Mouse (Mus musculus) B cell, adult 2 months (primary cell): ENCODE data around the gene Tanc1.

ENCODE experiments used
- DNase-seq, 2 experiments: peaks; one replicate each; pipeline ENCODE4 v3.0.0; 2022

Gene Tanc1

GRCm38 (mm10) chr2:59653306-59654165, 41.7 kb downstream of the Tanc1 start:
- DNase-seq: no peak

DNA sequence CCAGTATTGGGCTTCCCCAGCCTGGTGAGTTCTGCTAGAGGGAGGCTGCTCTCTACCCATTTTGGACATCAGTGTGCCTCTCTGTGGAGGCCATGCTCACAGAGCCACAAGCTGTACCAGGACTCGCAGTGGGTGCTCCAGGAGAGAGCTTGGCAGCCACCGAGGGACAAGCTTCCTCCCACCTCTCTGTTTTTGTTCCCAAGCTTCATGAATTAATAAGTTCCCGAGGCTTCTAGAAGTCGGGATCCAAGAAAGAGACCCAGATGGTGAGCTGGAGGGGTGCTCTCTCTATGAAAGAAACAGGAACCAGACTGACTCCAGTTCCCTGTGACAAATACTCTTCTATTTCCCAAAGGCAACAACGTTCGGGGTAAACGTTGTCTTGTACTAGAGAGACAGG, 43.6 kb downstream of the Tanc1 start:
- no peak for DNase-seq

DNA sequence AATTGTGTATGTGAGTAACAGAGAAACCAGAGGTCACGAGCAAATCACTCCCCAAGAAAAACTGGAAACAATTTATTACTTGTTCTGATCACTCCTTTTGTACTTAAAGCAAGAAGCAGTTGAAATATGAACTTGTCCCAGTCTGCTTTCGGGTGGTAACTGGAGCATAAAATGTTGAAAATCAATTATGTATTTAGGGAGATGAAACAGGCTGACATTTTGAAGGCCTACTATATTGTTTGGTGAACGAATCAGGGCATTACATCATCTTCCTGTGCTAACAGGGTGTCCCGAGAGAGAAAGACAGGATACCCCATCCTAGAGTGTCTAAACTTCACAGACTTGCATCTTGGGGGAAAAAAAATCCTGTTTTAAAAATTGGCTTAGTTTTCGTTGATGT, 44.8 kb downstream of the Tanc1 start:
- DNase-seq: no peak

- no peak for DNase-seq
Observed at GRCm38 (mm10) chr2:59659686-59660085, 47.8 kb downstream of the Tanc1 start.

- no peak for DNase-seq
Observed at GRCm38 (mm10) chr2:59660891-59661805, 49.3 kb downstream of the Tanc1 start.

- DNase-seq: no peak
Observed at GRCm38 (mm10) chr2:59664803-59665567, 53.1 kb downstream of the Tanc1 start.

DNA sequence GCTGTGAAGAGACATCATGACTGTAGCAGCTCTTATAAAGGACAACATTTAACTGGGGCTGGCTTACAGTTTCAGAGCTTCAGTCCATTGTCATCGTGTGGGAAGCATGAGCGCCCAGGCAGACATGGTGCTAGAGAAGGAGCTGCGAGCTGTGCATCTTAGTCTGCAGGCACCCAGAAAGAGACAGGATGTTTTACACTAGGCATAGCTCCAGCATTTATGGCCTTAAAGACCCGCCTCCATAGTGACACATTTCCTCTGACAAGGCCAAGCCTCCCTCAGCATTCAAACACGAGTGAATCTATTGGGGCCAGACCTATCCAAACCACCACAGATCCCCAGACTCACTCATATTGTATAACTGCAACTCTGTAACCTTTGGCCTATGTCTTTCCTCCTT, 54.7 kb downstream of the Tanc1 start:
- DNase-seq: no peak

DNA sequence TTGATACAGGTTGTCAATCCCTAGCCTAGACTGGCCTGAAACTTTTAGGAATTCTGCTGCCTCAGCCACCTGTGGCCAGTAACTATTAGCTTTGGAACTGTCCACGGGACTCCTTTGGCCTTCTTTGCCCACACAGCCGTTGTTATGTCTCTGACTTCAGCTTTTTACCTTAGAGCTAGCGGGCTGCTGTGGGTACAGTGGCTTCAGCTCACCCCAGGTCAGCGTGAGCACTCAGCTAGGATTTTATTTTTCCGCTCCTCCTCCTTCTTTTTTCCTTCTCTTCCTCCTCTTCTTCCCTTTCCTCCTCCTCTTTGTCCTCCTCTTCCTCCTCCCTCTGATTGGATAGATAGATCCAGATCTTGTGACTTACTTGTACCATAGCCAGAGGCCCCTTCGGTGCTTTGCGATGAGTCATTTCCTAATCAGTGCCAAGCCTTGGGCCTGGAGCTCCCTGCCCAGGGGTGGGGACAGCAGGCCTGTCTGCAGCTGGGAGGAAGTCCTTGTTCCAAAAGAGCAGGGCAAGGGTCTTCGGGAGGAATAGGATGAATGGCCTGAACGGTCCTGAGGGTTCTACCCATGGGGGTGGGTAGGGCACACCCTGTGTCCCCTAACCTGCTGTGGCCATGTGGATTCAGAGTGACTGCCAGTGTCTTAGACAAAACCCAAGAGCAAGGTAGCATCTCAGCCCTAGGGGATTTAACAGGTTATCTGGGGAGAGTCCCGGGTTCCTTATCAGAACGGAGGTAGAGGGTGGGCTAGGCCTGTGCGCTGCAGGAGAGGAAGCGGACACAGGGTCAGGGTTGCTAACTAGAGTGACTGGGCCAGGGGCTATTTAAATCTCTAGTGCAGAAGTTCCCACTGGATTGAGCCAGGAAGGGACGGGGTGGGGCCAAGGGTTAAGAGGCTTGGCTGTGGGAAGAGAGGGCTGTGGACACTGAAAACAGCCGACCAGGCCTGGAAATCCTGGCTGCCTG, 58.5 kb downstream of the Tanc1 start:
- DNase-seq: no peak

DNA sequence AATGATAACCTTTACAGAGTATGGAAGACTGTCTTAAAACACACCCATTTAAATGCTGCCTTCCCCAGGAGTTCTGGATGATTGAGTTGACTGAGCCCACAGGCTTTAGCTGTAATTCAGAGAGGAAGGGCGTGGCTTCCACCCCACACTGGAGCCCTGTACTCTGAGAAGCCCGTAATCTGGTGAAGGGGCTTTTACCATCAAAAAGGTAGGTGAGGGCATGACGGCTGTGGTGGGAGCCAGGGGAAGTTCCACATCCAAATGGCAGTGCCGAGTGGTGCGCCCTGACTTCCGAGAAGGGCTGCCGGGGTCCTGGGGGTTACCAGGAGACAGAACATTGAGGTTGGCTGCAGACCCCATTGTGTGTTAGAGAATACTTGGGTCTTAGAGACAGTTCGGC, 59.8 kb downstream of the Tanc1 start:
- DNase-seq: no peak

GRCm38 (mm10) chr2:59672086-59672485, 60.2 kb downstream of the Tanc1 start:
- DNase-seq: no peak

DNA sequence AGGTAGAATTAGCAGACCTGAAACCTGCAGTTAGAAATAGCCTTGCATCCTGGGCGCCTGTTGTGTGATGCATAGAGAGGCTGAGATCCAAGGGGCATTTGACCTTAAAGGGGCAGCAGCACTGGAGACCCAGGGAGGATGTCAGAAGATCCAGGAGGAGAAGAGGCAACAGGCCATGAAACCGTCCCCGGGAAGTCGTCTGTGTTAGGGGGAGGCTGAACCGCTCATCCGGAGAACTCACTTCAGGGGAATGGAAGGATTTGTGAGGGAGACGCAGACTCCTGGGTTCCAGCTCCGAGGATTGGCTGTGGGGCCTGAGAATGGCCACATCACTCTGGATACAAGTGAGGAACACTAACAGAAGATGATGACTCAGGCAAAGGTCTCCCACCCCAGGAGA, 60.8 kb downstream of the Tanc1 start:
- DNase-seq: no peak

GRCm38 (mm10) chr2:59673351-59673750, 61.5 kb downstream of the Tanc1 start:
- DNase-seq: no peak

GRCm38 (mm10) chr2:59673877-59674276, 62.0 kb downstream of the Tanc1 start:
- DNase-seq: no peak

DNA sequence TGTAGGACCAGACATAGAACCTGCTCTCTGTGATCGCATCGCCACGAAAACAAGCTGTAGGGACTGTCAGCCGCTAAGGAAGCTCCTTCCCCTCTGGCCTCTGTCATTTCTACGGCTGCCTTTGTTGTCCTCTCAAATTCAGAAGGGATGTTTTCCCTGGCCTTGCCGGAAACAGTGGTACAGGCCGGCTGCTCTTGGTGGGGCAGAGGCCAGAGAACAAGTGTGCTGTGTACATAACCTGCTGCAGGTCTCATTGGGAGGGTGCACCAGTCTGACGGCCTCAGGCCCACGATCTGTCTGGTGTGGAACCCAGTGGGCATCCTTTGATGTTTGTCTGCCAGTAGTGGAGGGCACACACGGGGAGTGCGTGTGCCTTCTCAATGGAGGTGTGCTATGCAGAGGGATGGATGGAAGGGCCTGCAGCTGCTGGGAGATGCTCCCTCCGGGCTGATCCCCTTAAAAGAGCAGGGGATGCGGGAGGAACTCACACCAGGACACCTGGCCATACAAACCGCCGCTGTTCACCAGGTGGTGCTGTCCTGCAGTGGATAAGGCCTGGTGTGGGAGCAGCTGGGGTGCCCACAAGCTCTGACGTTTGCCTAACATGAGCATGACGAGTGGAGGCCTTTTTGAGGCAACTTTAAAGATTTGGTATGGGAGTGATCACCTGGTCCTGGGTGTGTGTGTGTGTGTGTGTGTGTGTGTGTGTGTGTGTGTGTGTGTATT, 63.6 kb downstream of the Tanc1 start:
- DNase-seq: no peak

DNA sequence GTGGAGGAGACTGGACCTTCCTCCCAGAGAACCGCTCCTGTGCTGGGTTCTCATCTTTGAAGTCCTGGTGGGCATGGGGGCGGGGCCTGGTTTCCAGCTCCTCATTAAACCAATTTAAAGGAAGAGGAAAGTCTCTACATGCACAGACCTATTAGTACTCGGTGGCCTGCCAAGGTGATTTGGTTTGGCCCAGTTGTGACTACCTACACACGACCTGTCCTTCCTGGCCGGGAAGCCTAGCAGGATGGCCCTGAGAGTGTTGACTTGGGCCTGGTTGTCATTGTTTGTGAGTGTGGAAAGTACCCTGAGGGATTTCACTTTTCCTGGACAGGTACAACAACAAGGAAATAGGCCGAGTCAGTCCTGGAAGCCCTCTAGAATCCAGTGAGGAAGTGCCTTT, 64.2 kb downstream of the Tanc1 start:
- no peak for DNase-seq

DNA sequence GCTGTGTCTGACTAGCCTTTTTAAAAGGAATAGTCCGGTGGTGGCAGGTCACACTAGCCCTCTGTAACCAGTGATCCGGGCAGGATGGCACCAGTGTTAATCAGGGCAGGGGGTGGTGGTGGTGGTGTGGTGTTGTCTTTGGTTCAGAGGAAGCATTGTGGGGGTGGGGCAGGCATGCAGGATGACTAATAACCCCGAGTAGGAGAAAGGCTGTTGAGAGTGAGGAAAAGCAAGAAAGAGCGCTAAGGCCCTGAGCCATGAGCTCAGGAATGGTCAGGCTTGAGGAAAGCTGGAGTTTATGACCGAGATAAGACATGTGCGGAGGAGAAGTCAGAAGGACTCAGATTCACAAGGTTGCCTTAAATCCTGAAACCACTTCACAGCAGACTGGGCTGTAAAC, 64.6 kb downstream of the Tanc1 start:
- no peak for DNase-seq

DNA sequence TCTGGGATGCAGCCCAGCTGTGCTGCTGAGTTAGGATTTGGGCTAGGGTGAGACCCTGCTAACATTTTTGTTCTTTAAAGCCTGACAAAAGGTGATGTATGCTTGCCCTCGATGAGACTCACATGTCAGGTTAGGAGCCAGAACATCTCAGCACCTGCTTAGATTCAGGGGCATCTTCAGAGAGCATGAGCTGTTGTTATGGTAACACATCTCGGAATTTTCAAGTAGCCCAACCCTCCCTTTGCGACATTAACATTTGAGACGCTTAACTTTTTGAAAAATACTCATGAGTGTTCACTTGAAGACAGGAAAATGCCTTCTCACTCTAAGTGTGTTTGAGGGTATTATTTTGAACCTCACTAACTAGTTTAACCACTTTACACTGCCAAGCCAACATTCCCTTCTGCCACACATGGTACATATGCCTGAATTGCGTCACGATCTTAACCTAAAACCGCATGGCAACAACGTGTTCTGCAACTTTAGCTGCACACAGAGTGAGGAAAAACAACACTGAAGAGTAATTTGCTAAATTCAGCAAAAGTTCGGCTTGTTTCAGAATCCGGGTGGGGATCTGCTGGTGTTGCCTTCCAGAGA, 67.7 kb downstream of the Tanc1 start:
- no peak for DNase-seq

GRCm38 (mm10) chr2:59680736-59681135, 68.9 kb downstream of the Tanc1 start:
- DNase-seq: no peak

GRCm38 (mm10) chr2:59681181-59681580, 69.3 kb downstream of the Tanc1 start:
- no peak for DNase-seq

DNA sequence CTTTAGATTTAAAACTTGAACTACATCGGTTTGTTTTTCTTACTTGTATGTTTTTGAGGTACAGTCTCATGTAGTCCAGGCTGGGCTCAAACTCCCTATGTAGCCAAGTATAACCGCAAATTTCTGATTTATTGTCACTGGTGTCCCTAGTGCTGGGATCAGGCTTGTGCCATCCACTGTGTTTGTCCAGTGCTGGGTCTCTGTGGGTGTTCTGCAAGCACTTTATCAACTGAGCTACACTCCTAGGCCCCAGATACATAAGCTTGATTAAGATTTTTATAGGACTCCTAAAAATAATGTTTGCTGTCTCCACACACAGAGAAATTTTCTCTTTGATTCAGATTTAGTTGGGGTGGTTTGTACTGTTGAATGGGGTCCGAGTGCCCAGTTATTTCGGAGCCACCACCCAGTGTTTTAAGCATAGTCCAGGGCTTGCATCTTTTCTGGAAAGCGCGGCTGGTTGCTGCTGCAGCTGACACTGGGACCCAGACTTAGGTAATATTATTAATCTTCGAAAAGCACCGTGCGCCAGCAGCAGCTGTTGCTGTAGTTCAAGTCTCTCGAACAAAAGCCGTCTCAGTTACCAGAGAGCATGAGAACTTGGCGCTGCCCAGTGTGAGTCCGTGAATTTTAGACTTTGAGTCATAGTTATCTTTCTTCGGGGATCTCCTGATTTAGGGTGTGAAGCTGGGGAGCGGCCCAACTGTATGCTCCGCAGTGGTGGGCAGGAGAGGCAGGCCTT, 73.2 kb downstream of the Tanc1 start:
- no peak for DNase-seq
